Mouse (Mus musculus) embryo, embryonic 10 days (tissue): ENCODE measurements around the gene Trappc2l.
A peak's percentile ranks its signal among the peaks of the same experiment; 100 is the strongest.
"Not testable (repeated sequence)": the region's sequence is repeated elsewhere in the genome, so short reads cannot be mapped to it uniquely, and the experiment has no call there.

Experiments
- DNase-seq: peaks from one replicate; pipeline ENCODE4 v3.0.0-alpha.2; 2015; ENCODE audit warnings: low spot score

The Trappc2l gene

DNA sequence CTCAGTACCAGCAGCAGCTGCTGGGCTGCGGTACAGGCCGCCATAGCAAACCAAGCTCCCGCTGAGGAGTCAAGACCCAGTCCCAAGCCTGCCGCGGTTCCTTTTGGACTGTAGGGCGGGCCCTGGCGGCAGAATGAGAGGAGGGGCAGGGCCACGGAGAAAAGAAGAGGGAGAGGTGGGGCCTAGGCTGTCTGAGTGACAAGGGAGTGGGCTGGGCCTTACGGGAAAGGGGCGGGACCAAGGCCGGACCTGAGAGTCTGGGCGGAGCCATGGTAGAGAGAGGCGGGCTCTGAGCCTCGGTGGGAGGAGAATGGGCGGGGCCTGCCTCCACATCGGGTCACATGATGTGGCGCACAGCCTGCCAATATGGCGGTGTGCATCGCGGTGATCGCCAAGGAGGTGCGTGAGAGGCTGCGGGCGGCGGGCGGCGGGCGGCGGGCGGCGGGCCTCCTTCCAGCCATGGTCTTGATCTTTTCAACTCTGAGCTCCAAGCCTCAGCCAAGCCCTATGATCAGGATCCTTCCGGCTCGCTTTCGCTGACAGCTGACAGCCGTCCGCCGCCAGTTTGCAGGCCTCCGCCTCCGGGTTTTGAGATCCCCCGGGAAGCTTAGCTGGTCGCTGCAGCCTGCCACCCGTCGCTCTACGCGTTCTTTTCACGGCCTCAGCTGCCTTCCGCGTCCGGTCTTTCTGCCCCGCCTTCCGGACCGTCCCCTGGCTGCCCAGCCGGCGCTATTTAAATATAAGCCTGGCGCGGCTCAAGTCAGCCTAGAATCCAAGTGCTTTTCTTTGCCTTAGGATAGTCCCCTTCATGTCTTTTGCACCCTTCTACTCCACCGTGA, at the start of gene Trappc2l, which contains the start of gene Galns:
Gene Trappc2l, plus strand, starts transcription at position 346 of the 839 bp plus-strand sequence.
Gene Galns, minus strand, starts transcription at position 169 of the 839 bp plus-strand sequence.
- peak; percentile 99 for DNase-seq

DNA sequence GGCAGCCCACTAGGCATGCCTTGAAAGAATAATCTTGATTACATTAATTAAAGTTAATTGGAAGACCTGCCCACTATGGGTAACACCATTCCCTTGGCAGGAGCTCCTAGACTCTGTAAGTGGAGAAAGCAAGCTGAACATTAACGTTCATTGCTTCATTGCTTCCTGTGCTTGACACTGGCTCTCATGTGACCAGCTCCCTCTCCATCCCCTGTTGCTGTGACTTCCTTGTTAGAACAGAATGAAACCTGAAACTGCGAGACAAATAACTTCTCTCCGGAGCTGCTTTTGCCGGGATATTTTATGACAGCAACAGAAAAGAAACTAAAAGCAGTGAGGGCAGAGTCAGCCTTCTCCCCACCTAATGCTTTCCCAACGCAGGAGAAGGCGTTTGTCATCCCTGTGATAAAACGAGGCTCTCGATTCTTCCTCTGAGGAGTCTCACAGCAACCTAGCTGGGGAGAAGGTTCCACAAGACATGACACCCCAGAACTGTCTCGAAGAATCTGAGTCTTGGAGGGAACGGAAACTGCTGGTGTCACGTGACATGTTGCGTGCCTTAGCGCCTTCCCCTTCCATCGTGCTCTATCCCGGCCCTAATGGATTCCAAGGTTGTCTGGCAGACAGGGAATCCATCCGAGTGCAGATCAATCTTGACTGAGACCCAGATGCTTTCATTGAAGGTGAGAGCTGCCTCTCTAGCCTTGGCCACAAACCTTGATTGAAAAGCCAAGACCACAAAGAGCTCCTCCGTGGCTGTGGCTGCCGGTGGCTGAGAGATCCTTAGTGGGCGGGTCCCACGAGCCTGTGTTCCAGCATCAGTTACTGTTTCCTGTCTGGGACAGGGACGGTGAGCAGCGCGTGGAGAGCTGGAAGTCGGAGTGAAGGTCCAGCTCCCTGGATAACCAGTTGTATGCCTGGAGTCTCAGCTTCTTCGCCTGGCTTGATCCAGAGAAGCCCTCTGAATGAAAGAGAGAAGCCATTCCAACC, 46.8 kb upstream of the Trappc2l start:
- no peak for DNase-seq

GRCm38 (mm10) chr8:122566766-122567165, 44.7 kb upstream of the Trappc2l start:
- DNase-seq, result no peak

- DNase-seq, result peak; percentile 97
Observed at GRCm38 (mm10) chr8:122567361-122568108, 43.9 kb upstream of the Trappc2l start, which contains the start of gene Cdt1. TSS of gene Cdt1 (plus strand) at chr8:122568015.

DNA sequence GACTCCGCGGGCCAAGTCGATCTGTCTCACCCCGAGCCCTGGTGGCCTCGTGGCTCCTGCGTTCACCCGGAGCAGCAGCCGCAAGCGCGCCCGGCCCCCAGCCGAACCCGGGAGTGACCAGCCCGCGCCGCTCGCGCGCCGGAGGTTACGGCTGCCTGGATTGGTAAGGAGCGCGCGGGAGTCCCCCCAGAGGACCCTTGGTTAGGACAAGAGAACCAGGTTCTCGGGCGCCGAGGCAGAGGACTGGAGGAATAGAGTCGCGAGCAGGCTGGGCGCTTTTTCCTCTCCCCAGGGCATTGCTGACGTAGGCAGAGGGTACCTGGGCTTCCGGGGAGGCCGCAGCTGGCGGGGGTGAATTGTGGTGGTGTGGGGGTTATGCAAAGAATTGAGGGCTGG, 43.3 kb upstream of the Trappc2l start:
- no peak for DNase-seq

- DNase-seq, result no peak
Observed at GRCm38 (mm10) chr8:122568881-122569309, 42.5 kb upstream of the Trappc2l start.

DNA sequence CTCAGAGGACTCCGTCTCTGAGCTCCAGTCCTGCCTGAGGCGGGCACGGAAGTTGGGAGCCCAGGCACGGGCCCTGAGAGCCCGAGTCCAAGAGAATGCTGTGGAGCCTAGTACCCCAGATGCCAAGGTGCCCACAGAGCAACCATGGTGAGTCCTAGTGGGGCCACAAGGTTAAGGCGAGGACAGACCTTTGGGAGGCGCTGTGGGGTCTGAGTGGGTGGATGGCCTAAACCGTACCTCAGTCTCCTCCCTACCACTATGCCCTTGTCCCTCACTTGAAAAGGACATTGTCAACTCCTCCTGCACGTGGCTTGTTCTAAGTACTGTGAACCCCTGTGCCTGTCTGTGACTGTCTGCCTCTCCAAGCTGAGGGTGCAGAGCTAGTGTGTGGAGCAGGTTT, 42.1 kb upstream of the Trappc2l start:
- DNase-seq, result no peak

- DNase-seq, result no peak
Observed at GRCm38 (mm10) chr8:122569996-122570395, 41.4 kb upstream of the Trappc2l start.

DNA sequence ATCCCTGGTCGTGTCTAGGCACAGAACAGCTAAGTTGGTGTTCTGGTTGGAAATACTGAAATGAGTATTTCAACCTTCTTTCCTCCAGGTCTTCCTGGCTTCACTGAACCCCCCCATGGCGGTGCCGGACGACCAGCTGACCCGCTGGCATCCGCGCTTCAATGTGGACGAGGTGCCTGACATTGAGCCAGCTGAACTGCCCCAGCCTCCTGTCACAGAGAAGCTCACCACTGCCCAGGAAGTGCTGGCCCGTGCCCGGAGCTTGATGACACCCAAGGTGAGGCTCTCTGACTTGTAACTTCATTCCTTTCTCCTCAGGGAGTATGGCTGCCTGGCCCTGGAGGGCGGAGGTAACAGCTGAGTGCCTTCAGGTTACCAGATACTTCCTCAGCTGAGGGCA, 40.3 kb upstream of the Trappc2l start:
- DNase-seq, result no peak

DNA sequence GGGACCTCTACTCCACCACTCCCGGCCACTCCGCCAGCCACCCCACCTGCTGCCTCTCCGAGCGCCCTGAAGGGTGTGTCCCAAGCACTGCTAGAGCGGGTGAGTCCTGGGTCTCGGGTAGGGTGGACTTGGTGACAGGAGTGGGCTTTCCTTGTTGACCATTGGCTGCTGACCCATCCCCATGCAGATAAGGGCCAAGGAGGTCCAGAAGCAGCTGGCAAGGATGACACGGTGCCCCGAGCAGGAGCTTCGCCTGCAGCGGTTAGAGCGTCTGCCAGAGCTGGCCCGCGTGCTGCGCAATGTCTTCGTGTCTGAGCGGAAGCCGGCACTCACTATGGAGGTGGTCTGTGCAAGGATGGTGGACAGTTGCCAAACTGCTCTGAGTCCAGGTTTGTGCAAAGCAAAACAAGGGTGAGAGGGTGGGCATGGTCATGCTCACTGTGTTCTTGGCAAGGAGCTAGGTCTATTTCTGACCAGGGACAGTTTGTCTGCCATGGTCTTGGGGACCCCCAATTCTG, 39.6 kb upstream of the Trappc2l start:
- no peak for DNase-seq

DNA sequence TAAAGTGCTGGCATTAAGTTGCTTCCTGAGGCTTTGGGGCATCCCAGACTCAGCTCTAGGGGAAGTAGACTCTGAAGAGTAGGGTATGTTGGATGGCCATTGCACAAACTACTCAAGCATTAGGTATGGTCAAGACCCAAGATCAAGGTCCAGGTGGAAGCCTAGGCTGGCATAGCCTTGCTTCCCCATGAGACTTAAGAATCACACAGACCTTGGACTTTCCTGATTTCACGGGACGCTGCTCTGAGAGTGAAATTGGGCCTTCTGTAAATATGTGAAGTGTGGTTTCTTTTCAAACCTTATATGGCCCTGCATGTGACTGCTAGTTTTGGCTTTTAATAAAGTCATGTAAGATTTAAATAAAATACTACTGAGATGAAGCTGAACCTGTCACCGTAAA, 38.7 kb upstream of the Trappc2l start:
- DNase-seq, result no peak

GRCm38 (mm10) chr8:122573176-122573575, 38.3 kb upstream of the Trappc2l start:
- not testable (repeated sequence) for DNase-seq

GRCm38 (mm10) chr8:122573577-122573976, 37.9 kb upstream of the Trappc2l start:
- no peak for DNase-seq

- no peak for DNase-seq
Observed at GRCm38 (mm10) chr8:122574264-122574663, 37.2 kb upstream of the Trappc2l start.

- no peak for DNase-seq
Observed at GRCm38 (mm10) chr8:122574667-122575251, 36.7 kb upstream of the Trappc2l start.

- no peak for DNase-seq
Observed at GRCm38 (mm10) chr8:122575286-122575685, 36.2 kb upstream of the Trappc2l start.

GRCm38 (mm10) chr8:122575735-122576647, 35.4 kb upstream of the Trappc2l start:
- no peak for DNase-seq

DNA sequence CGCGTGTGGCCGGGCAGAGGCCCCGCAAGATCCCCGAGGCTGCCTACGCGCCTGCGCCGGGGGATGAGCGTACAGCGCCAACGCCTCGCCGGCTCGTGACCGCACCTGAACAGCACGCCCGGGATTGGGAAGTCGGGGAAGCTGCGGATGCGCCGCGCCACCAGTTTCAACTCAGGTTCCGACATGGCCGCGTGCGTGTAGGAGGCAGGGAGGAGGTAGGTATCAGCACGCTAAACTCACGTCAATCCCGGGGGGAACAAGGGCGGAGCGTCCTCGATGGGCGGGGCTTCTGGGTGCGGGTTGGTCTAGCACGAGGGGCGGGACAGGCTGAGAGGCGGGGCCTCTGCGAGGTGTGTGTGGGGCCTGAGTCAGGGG, 34.8 kb upstream of the Trappc2l start, which contains the start of gene Aprt:
Gene Aprt, minus strand, starts transcription at position 262 of the 375 bp plus-strand sequence.
- DNase-seq, result peak; percentile 96

- peak; percentile 51 for DNase-seq
Observed at GRCm38 (mm10) chr8:122577116-122577515, 34.3 kb upstream of the Trappc2l start.

GRCm38 (mm10) chr8:122579196-122579595, 32.2 kb upstream of the Trappc2l start:
- no peak for DNase-seq
